Mouse (Mus musculus) gastrocnemius, postnatal 4 days (tissue): ENCODE results near the gene Stac3. TPM values are rescaled to one million over a fixed set of nuclear protein-coding genes. Genes with fewer than 3 reads are reported as not detected.

Experiments used
- DNase-seq, 2 experiments: peaks; one replicate each; pipeline ENCODE4 v3.0.0; 2021 to 2022; ENCODE audit warnings: low spot score in 2 of 2, mixed read lengths in 2 of 2
- total RNA-seq, 2 experiments: library from RNA; stranded (reverse); gene quantifications; 2 replicates each; pipeline ENCODE4 v1.2.3; 2021

Stac3 gene
- total RNA-seq, 2 experiments from 2014 or later = 167 to 205 TPM

- DNase-seq = peak; percentile 73 to 83
Observed at GRCm38 (mm10) chr10:127509051-127509836, 7.8 kb downstream of the Stac3 start.

- no peak for DNase-seq
Observed at GRCm38 (mm10) chr10:127509837-127510701, 8.6 kb downstream of the Stac3 start.

- DNase-seq = no peak
Observed at GRCm38 (mm10) chr10:127510895-127511617, 9.6 kb downstream of the Stac3 start.

GRCm38 (mm10) chr10:127511634-127512306, 10.3 kb downstream of the Stac3 start:
- peak in 1 of 2 experiments; percentile 48 for DNase-seq

GRCm38 (mm10) chr10:127512307-127512666, 10.8 kb downstream of the Stac3 start:
- DNase-seq = no peak

GRCm38 (mm10) chr10:127512813-127513212, 11.3 kb downstream of the Stac3 start:
- peak; percentile 91 to 94 for DNase-seq

GRCm38 (mm10) chr10:127513501-127514091, 12.1 kb downstream of the Stac3 start:
- no peak for DNase-seq

GRCm38 (mm10) chr10:127514111-127514698, 12.7 kb downstream of the Stac3 start:
- DNase-seq = no peak

GRCm38 (mm10) chr10:127514764-127515163, 13.3 kb downstream of the Stac3 start, which contains the start of gene Ndufa4l2:
Gene Ndufa4l2 (plus strand): TSS chr10:127514967.
- DNase-seq = no peak

GRCm38 (mm10) chr10:127515271-127515982, 13.9 kb downstream of the Stac3 start:
- no peak for DNase-seq

GRCm38 (mm10) chr10:127515983-127516459, 14.5 kb downstream of the Stac3 start:
- DNase-seq = no peak

- peak in 1 of 2 experiments; percentile 51 for DNase-seq
Observed at GRCm38 (mm10) chr10:127516576-127517260, 15.2 kb downstream of the Stac3 start.

GRCm38 (mm10) chr10:127517941-127518340, 16.5 kb downstream of the Stac3 start:
- DNase-seq = no peak

- no peak for DNase-seq
Observed at GRCm38 (mm10) chr10:127519041-127519701, 17.7 kb downstream of the Stac3 start.

- no peak for DNase-seq
Observed at GRCm38 (mm10) chr10:127519903-127520713, 18.6 kb downstream of the Stac3 start.

GRCm38 (mm10) chr10:127520714-127521357, 19.4 kb downstream of the Stac3 start:
- DNase-seq = no peak

- no peak for DNase-seq
Observed at GRCm38 (mm10) chr10:127521611-127522080, 20.2 kb downstream of the Stac3 start.
